Mouse (Mus musculus) spleen, embryonic (tissue): ENCODE measurements around the gene Dok4.

Experiments used
- CTCF ChIA-PET: fragments of 350-600 bp; sonication (Branson Sonifier 250); formaldehyde crosslinking; loops from one replicate; lab custom pipeline; 2022; lab: Charles Lee

Gene Dok4

GRCm38 (mm10) chr8:94876197-94876730, at the start of gene Dok4:
Gene Dok4 (minus strand): TSS chr8:94876330.
- CTCF ChIA-PET: interaction anchor here (1.7 kb wide), 1 partner anchor 36 kb away, joined by 4 read pairs; no protein-coding TSS in a partner anchor

GRCm38 (mm10) chr8:94923405-94923804, 47.3 kb upstream of the Dok4 start, which contains the start of gene Adgrg5:
Gene Adgrg5 (plus strand): TSS chr8:94923694.
- CTCF ChIA-PET: interaction anchor here (0.6 kb wide), 1 partner anchor 57 kb away, joined by 3 read pairs; no protein-coding TSS in a partner anchor

- CTCF ChIA-PET: interaction anchor here (0.5 kb wide), 1 partner anchor 15 kb away, joined by 4 read pairs; no protein-coding TSS in a partner anchor
Measured at GRCm38 (mm10) chr8:94922602-94923001, 46.5 kb upstream of the Dok4 start.

GRCm38 (mm10) chr8:94922176-94922575, 46.0 kb upstream of the Dok4 start:
- CTCF ChIA-PET: interaction anchor here (0.5 kb wide), 1 partner anchor 15 kb away, joined by 4 read pairs; no protein-coding TSS in a partner anchor

- CTCF ChIA-PET: no interaction called here
Measured at GRCm38 (mm10) chr8:94919256-94919655, 43.1 kb upstream of the Dok4 start.

- CTCF ChIA-PET: no interaction called here
Measured at GRCm38 (mm10) chr8:94917851-94918495, 41.8 kb upstream of the Dok4 start, which contains the start of gene Ccdc102a. Gene Ccdc102a (minus strand): TSS chr8:94918098.

GRCm38 (mm10) chr8:94917352-94917751, 41.2 kb upstream of the Dok4 start:
- CTCF ChIA-PET: interaction anchor here (0.6 kb wide), 1 partner anchor 213 kb away, joined by 3 read pairs; no protein-coding TSS in a partner anchor

- CTCF ChIA-PET: interaction anchor here (0.6 kb wide), 1 partner anchor 213 kb away, joined by 3 read pairs; no protein-coding TSS in a partner anchor
Measured at GRCm38 (mm10) chr8:94916960-94917324, 40.8 kb upstream of the Dok4 start.

- CTCF ChIA-PET: no interaction called here
Measured at GRCm38 (mm10) chr8:94916311-94916959, 40.3 kb upstream of the Dok4 start.

- CTCF ChIA-PET: no interaction called here
Measured at GRCm38 (mm10) chr8:94914701-94915101, 38.6 kb upstream of the Dok4 start.

- CTCF ChIA-PET: no interaction called here
Measured at GRCm38 (mm10) chr8:94914256-94914655, 38.1 kb upstream of the Dok4 start.

GRCm38 (mm10) chr8:94913061-94913660, 37.0 kb upstream of the Dok4 start:
- CTCF ChIA-PET: interaction anchor here (1.7 kb wide), 1 partner anchor 38 kb away, joined by 4 read pairs; the partner anchor contains the start of gene Dok4

GRCm38 (mm10) chr8:94908847-94909246, 32.7 kb upstream of the Dok4 start:
- CTCF ChIA-PET: no interaction called here

- CTCF ChIA-PET: interaction anchor here (0.7 to 1.3 kb wide), 2 partner anchors 14 to 93 kb away, joined by 3 to 4 read pairs; no protein-coding TSS in a partner anchor
Measured at GRCm38 (mm10) chr8:94907591-94908300, 31.6 kb upstream of the Dok4 start.

- CTCF ChIA-PET: no interaction called here
Measured at GRCm38 (mm10) chr8:94904450-94905175, 28.5 kb upstream of the Dok4 start.

- CTCF ChIA-PET: interaction anchor here (0.6 kb wide), 1 partner anchor 29 kb away, joined by 3 read pairs; no protein-coding TSS in a partner anchor
Measured at GRCm38 (mm10) chr8:94903709-94904108, 27.6 kb upstream of the Dok4 start.

- CTCF ChIA-PET: no interaction called here
Measured at GRCm38 (mm10) chr8:94901031-94901430, 24.9 kb upstream of the Dok4 start.

- CTCF ChIA-PET: interaction anchor here (0.6 kb wide), 1 partner anchor 43 kb away, joined by 4 read pairs; no protein-coding TSS in a partner anchor
Measured at GRCm38 (mm10) chr8:94900617-94901016, 24.5 kb upstream of the Dok4 start.

- CTCF ChIA-PET: no interaction called here
Measured at GRCm38 (mm10) chr8:94899262-94899661, 23.1 kb upstream of the Dok4 start.

- CTCF ChIA-PET: no interaction called here
Measured at GRCm38 (mm10) chr8:94892917-94893316, 16.8 kb upstream of the Dok4 start.
